Mouse (Mus musculus) embryonic facial prominence, embryonic 10.5 days (tissue): ENCODE data around the gene Adgra1. TPM values are rescaled to one million over a fixed set of nuclear protein-coding genes. Genes with fewer than 3 reads are reported as not detected.

Source experiments
- DNase-seq: peaks from one replicate; pipeline ENCODE4 v3.0.0-alpha.2; 2017; ENCODE audit warnings: low spot score
- H3K27ac ChIP-seq: fragments of 300-500 bp; sonication (generic); replicated peaks from 2 replicates; pipeline ENCODE4 v1.5.1; 2016; ENCODE audit warnings: mild to moderate bottlenecking
- H3K27me3 ChIP-seq: fragments of 300-500 bp; sonication (generic); replicated peaks from 2 replicates; pipeline ENCODE4 v1.6.1; 2016; ENCODE audit warnings: low read depth, mild to moderate bottlenecking; ENCODE audit not compliant: poor library complexity, severe bottlenecking
- H3K36me3 ChIP-seq: fragments of 300-500 bp; sonication (generic); replicated peaks from 2 replicates; pipeline ENCODE4 v1.6.1; 2016; ENCODE audit warnings: mild to moderate bottlenecking, moderate library complexity
- H3K4me1 ChIP-seq: fragments of 300-500 bp; sonication (generic); 2 replicates; pipeline ENCODE4 v1.6.1; 2016
- H3K4me3 ChIP-seq: fragments of 300-500 bp; sonication (generic); 2 replicates; pipeline ENCODE4 v1.5.1; 2016; ENCODE audit warnings: mild to moderate bottlenecking, moderate library complexity
- H3K9me3 ChIP-seq: fragments of 300-500 bp; sonication (generic); 2 replicates; pipeline ENCODE4 v1.6.1; 2016; ENCODE audit warnings: mild to moderate bottlenecking
- WGBS: fragments of 180-500 bp; shearing (Covaris S2); methylation state at CpG from one replicate; pipeline ENCODE4 v1.1.7; 2016; 5-methylcytosine and 5-hydroxymethylcytosine counted together
- polyA plus RNA-seq: library from polyadenylated mRNA; unstranded; fragments of >200 nt; fragmentation: Nextera tagmentation; extraction: Ambion mirVana; gene quantifications from 2 replicates; pipeline ENCODE4 v1.2.1, GENCODE M21; 2016

The Adgra1 gene
- 1.00 and 2.5 TPM in 2 replicates for polyA plus RNA-seq

GRCm38 (mm10) chr7:139834036-139834435, at the start of gene Adgra1:
Gene Adgra1 (plus strand): TSS chr7:139834174.
- Histone ChIP-seq H3K27ac (peak within 1 kb of the TSS; percentile 0; the same call in 1 of the 2 replicates), H3K9me3 (no peaks in the 10 kb centered on the region), H3K4me3 (peak within 1 kb of the TSS; percentile 45), H3K36me3 (no peaks in the 10 kb centered on the region), H3K4me1 (peaks cover 33% of the 10 kb centered on the region), H3K27me3 (peaks cover 53% of the 10 kb centered on the region)
- peak; percentile 88 for DNase-seq
- under 1% methylated on average over 27 of the region's 27 CpGs for WGBS

- no peak for DNase-seq
- H3K9me3 ChIP-seq: no peaks in the 10 kb centered on the region
- no peak overlapping the region for H3K4me3 ChIP-seq
- H3K27me3 ChIP-seq: no peaks in the 10 kb centered on the region
- H3K4me1 ChIP-seq: no peaks in the 10 kb centered on the region
- H3K27ac ChIP-seq: no peak overlapping the region
- H3K36me3 ChIP-seq: no peaks in the 10 kb centered on the region
- 83% methylated on average over 2 of the region's 2 CpGs for WGBS
These were observed 46.6 kb upstream of the Adgra1 start for GRCm38 (mm10) chr7:139787382-139787781.

GRCm38 (mm10) chr7:139788927-139789326, 45.0 kb upstream of the Adgra1 start:
- 83% methylated on average over 11 of the region's 11 CpGs for WGBS
- H3K36me3 ChIP-seq: no peaks in the 10 kb centered on the region
- no peak overlapping the region for H3K4me3 ChIP-seq
- no peaks in the 10 kb centered on the region for H3K27me3 ChIP-seq
- H3K27ac ChIP-seq: no peak overlapping the region
- H3K4me1 ChIP-seq: no peaks in the 10 kb centered on the region
- H3K9me3 ChIP-seq: no peaks in the 10 kb centered on the region
- DNase-seq: no peak

- Histone ChIP-seq H3K4me1 (no peaks in the 10 kb centered on the region), H3K36me3 (no peaks in the 10 kb centered on the region), H3K9me3 (no peaks in the 10 kb centered on the region), H3K4me3 (no peak overlapping the region), H3K27ac (no peak overlapping the region), H3K27me3 (no peaks in the 10 kb centered on the region)
- DNase-seq: no peak
- 78% methylated on average over 4 of the region's 4 CpGs for WGBS
These were observed 44.3 kb upstream of the Adgra1 start for GRCm38 (mm10) chr7:139789718-139790117.

GRCm38 (mm10) chr7:139791601-139792000, 42.4 kb upstream of the Adgra1 start:
- no peaks in the 10 kb centered on the region for H3K36me3 ChIP-seq
- H3K27ac ChIP-seq: no peak overlapping the region
- no peak overlapping the region for H3K4me3 ChIP-seq
- no peaks in the 10 kb centered on the region for H3K4me1 ChIP-seq
- no peak for DNase-seq
- H3K27me3 ChIP-seq: no peaks in the 10 kb centered on the region
- WGBS: 84% methylated on average over 9 of the region's 9 CpGs
- no peaks in the 10 kb centered on the region for H3K9me3 ChIP-seq

GRCm38 (mm10) chr7:139795004-139795605, 38.9 kb upstream of the Adgra1 start:
- Histone ChIP-seq H3K27me3 (no peaks in the 10 kb centered on the region), H3K9me3 (no peaks in the 10 kb centered on the region), H3K36me3 (no peaks in the 10 kb centered on the region), H3K27ac (no peak overlapping the region), H3K4me1 (0 out of 2 replicates have a peak, but pooled peaks cover 3% of the 10 kb centered on the region), H3K4me3 (no peak overlapping the region)
- no peak for DNase-seq
- 86% methylated on average over 9 of the region's 9 CpGs for WGBS

GRCm38 (mm10) chr7:139797186-139798109, 36.5 kb upstream of the Adgra1 start:
- 0 out of 2 replicates have a peak, but pooled peaks cover 3% of the 10 kb centered on the region for H3K4me1 ChIP-seq
- no peaks in the 10 kb centered on the region for H3K27me3 ChIP-seq
- H3K27ac ChIP-seq: no peak overlapping the region
- H3K9me3 ChIP-seq: no peaks in the 10 kb centered on the region
- 72% methylated on average over 9 of the region's 9 CpGs for WGBS
- no peak overlapping the region for H3K4me3 ChIP-seq
- no peak for DNase-seq
- no peaks in the 10 kb centered on the region for H3K36me3 ChIP-seq

- Histone ChIP-seq H3K36me3 (no peaks in the 10 kb centered on the region), H3K4me1 (0 out of 2 replicates have a peak, but pooled peaks cover 4% of the 10 kb centered on the region), H3K4me3 (no peak overlapping the region), H3K9me3 (no peaks in the 10 kb centered on the region), H3K27me3 (no peaks in the 10 kb centered on the region), H3K27ac (no peak overlapping the region)
- no peak for DNase-seq
- WGBS: 63% methylated on average over 8 of the region's 8 CpGs
These were observed 27.8 kb upstream of the Adgra1 start for GRCm38 (mm10) chr7:139806175-139806601.

- peaks cover 2% of the 10 kb centered on the region; the same call in 1 of the 2 replicates for H3K9me3 ChIP-seq
- 0 out of 2 replicates have a peak, but pooled peaks cover 4% of the 10 kb centered on the region for H3K4me1 ChIP-seq
- 77% methylated on average over 6 of the region's 6 CpGs for WGBS
- H3K27me3 ChIP-seq: no peaks in the 10 kb centered on the region
- no peak for DNase-seq
- no peak overlapping the region for H3K4me3 ChIP-seq
- H3K27ac ChIP-seq: no peak overlapping the region
- H3K36me3 ChIP-seq: no peaks in the 10 kb centered on the region
These were observed 23.9 kb upstream of the Adgra1 start for GRCm38 (mm10) chr7:139810036-139810435.

GRCm38 (mm10) chr7:139811706-139812105, 22.3 kb upstream of the Adgra1 start:
- Histone ChIP-seq H3K27me3 (no peaks in the 10 kb centered on the region), H3K36me3 (no peaks in the 10 kb centered on the region), H3K4me3 (no peak overlapping the region), H3K27ac (no peak overlapping the region), H3K9me3 (peaks cover 2% of the 10 kb centered on the region; the same call in 1 of the 2 replicates), H3K4me1 (0 out of 2 replicates have a peak, but pooled peaks cover 4% of the 10 kb centered on the region)
- WGBS: 85% methylated on average over 7 of the region's 7 CpGs
- DNase-seq: no peak

- no peak overlapping the region for H3K27ac ChIP-seq
- DNase-seq: no peak
- no peak overlapping the region for H3K4me3 ChIP-seq
- 0 out of 2 replicates have a peak, but pooled peaks cover 4% of the 10 kb centered on the region for H3K4me1 ChIP-seq
- no peaks in the 10 kb centered on the region for H3K36me3 ChIP-seq
- peaks cover 2% of the 10 kb centered on the region; the same call in 1 of the 2 replicates for H3K9me3 ChIP-seq
- H3K27me3 ChIP-seq: no peaks in the 10 kb centered on the region
- WGBS: 86% methylated on average over 6 of the region's 6 CpGs
These were observed 20.3 kb upstream of the Adgra1 start for GRCm38 (mm10) chr7:139813577-139814207.

GRCm38 (mm10) chr7:139822301-139823010, 11.5 kb upstream of the Adgra1 start:
- Histone ChIP-seq H3K4me3 (no peak overlapping the region), H3K4me1 (peaks cover 10% of the 10 kb centered on the region), H3K9me3 (no peaks in the 10 kb centered on the region), H3K36me3 (no peaks in the 10 kb centered on the region), H3K27ac (no peak overlapping the region), H3K27me3 (no peaks in the 10 kb centered on the region)
- peak; percentile 14 for DNase-seq
- 60% methylated on average over 12 of the region's 12 CpGs for WGBS
